Mouse (Mus musculus) lung, adult 2 months (tissue): ENCODE data around the gene Opn4. TPM values are rescaled to one million over a fixed set of nuclear protein-coding genes. Genes with fewer than 3 reads are reported as not detected.

ENCODE experiments used
- DNase-seq: peaks from one replicate; pipeline ENCODE4 v3.0.0; 2022
- H3K4me1 ChIP-seq: fragments of 200-500 bp; 2 replicates; pipeline ENCODE4 v1.6.1; 2011; ENCODE audit warnings: low read length; ENCODE audit not compliant: control insufficient read depth, insufficient read depth
- H3K4me3 ChIP-seq: fragments of 200-500 bp; replicated peaks from 2 replicates; pipeline ENCODE3; 2011; ENCODE audit warnings: low read depth, mild to moderate bottlenecking, control low read depth, low read length; ENCODE audit errors: extremely low read depth
- CTCF ChIP-seq: fragments of 200-500 bp; IDR thresholded peaks from 2 replicates; pipeline ENCODE4 v1.5.1; 2011; ENCODE audit warnings: mild to moderate bottlenecking, low read length, control low read depth; ENCODE audit not compliant: insufficient read depth
- POLR2A ChIP-seq: fragments of 200-500 bp; IDR thresholded peaks from 2 replicates; pipeline ENCODE4 v1.6.1; 2011; ENCODE audit warnings: low read depth, mild to moderate bottlenecking, control low read depth, low read length, borderline replicate concordance; ENCODE audit errors: extremely low read depth
- WGBS: fragments of 180-500 bp; shearing (Covaris S2); methylation state at CpG from one replicate; pipeline ENCODE4 v1.1.7; 2018; 5-methylcytosine and 5-hydroxymethylcytosine counted together
- polyA plus RNA-seq: library from polyadenylated mRNA; depleted of rRNA; stranded (reverse); fragments of >200 nt; gene quantifications from 2 replicates; pipeline ENCODE4 v1.2.3, GENCODE M21; 2012; rRNA removed

The Opn4 gene
- polyA plus RNA-seq, 1 experiment: not detected

- no peak overlapping the region for H3K4me3 ChIP-seq
- no peak for TF ChIP-seq POLR2A
- no peak for TF ChIP-seq CTCF
- 74% methylated on average over 6 of the region's 6 CpGs for WGBS
- no peaks in the 10 kb centered on the region for H3K4me1 ChIP-seq
- no peak for DNase-seq
These were observed 46.5 kb downstream of the Opn4 start for GRCm38 (mm10) chr14:34553470-34553869.

GRCm38 (mm10) chr14:34552226-34552625 is 47.7 kb downstream of the Opn4 start:
- 87% methylated on average over 5 of the region's 5 CpGs for WGBS
- Histone ChIP-seq H3K4me3 (no peak overlapping the region), H3K4me1 (no peaks in the 10 kb centered on the region)
- TF ChIP-seq CTCF (no peak), POLR2A (no peak)
- no peak for DNase-seq

- Histone ChIP-seq H3K4me3 (peak overlapping the region; percentile 65), H3K4me1 (no peaks in the 10 kb centered on the region)
- peak; percentile 47 for TF ChIP-seq CTCF
- no peak for TF ChIP-seq POLR2A
- DNase-seq: peak; percentile 75
- WGBS: under 1% methylated on average over 55 of the region's 55 CpGs
These were observed 50.8 kb downstream of the Opn4 start for GRCm38 (mm10) chr14:34549004-34549671.

GRCm38 (mm10) chr14:34548391-34549001 is 51.4 kb downstream of the Opn4 start:
- 3% methylated on average over 27 of the region's 27 CpGs for WGBS
- no peaks in the 10 kb centered on the region for H3K4me1 ChIP-seq
- TF ChIP-seq POLR2A (no peak), CTCF (no peak)
- DNase-seq: peak; percentile 65
- peak overlapping the region; percentile 60 for H3K4me3 ChIP-seq

- no peak for DNase-seq
- Histone ChIP-seq H3K4me3 (no peak overlapping the region), H3K4me1 (no peaks in the 10 kb centered on the region)
- TF ChIP-seq POLR2A (no peak), CTCF (no peak)
- WGBS: 64% methylated on average over 2 of the region's 2 CpGs
These were observed 55.4 kb downstream of the Opn4 start for GRCm38 (mm10) chr14:34544545-34544944.

- no peak for DNase-seq
These were observed 55.9 kb downstream of the Opn4 start for GRCm38 (mm10) chr14:34544001-34544400.

GRCm38 (mm10) chr14:34543596-34543995 is 56.3 kb downstream of the Opn4 start:
- Histone ChIP-seq H3K4me1 (no peaks in the 10 kb centered on the region), H3K4me3 (no peak overlapping the region)
- 78% methylated on average over 6 of the region's 6 CpGs for WGBS
- TF ChIP-seq POLR2A (no peak), CTCF (no peak)
- DNase-seq: no peak

More at GRCm38 (mm10) chr14:34544001-34544400, 55.9 kb downstream of the Opn4 start:
- WGBS: 83% methylated on average over 6 of the region's 6 CpGs
- Histone ChIP-seq H3K4me3 (no peak overlapping the region), H3K4me1 (no peaks in the 10 kb centered on the region)
- TF ChIP-seq POLR2A (no peak), CTCF (no peak)

GRCm38 (mm10) chr14:34541896-34542295 is 58.0 kb downstream of the Opn4 start:
- TF ChIP-seq POLR2A (no peak), CTCF (no peak)
- WGBS: 85% methylated on average over 5 of the region's 5 CpGs
- DNase-seq: no peak
- Histone ChIP-seq H3K4me1 (no peaks in the 10 kb centered on the region), H3K4me3 (no peak overlapping the region)

GRCm38 (mm10) chr14:34540685-34541162 is 59.2 kb downstream of the Opn4 start:
- H3K4me1 ChIP-seq: no peaks in the 10 kb centered on the region
- TF ChIP-seq POLR2A (no peak), CTCF (no peak)
- 19% methylated on average over 17 of the region's 17 CpGs for WGBS
- no peak overlapping the region for H3K4me3 ChIP-seq
- no peak for DNase-seq

Other genes with a start within 250 kb of the Opn4 start
- 68.4 TPM in 1 of 2 replicates, not detected in the other for gene Fam25c, start 244.7 kb downstream of the Opn4 start, polyA plus RNA-seq
- gene Sncg, start 225.4 kb downstream of the Opn4 start, polyA plus RNA-seq: 10.1 and 10.2 TPM in 2 replicates
- gene Mmrn2, start 224.7 kb downstream of the Opn4 start, polyA plus RNA-seq: 21.9 and 22.2 TPM in 2 replicates
- 7.5 and 15.3 TPM in 2 replicates for gene Bmpr1a, start 96.8 kb downstream of the Opn4 start, polyA plus RNA-seq
- not detected in 2 replicates for gene 9230112D13Rik, start 77.3 kb downstream of the Opn4 start, polyA plus RNA-seq
- gene Ldb3, start 11.5 kb downstream of the Opn4 start, polyA plus RNA-seq: 26.6 and 81.2 TPM in 2 replicates
- gene Wapl, start 73.8 kb upstream of the Opn4 start, polyA plus RNA-seq: 9.3 and 23.0 TPM in 2 replicates
- 0.13 and 0.15 TPM in 2 replicates for gene Grid1, start 220.0 kb upstream of the Opn4 start, polyA plus RNA-seq